Mouse (Mus musculus) stomach, embryonic 16.5 days (tissue): Measurements from ENCODE around the gene Trim38. TPM values are rescaled to one million over a fixed set of nuclear protein-coding genes. Genes with fewer than 3 reads are reported as not detected.

Experiments
- ATAC-seq: fragments of 200-750 bp; cut with Nextera tagmentation; 2 replicates; pipeline ENCODE4 v1.8.0; 2017; ENCODE audit warnings: moderate number of reproducible peaks, moderate TSS enrichment; ENCODE audit not compliant: insufficient read depth, low FRiP score
- H3K27ac ChIP-seq: fragments of 300-500 bp; sonication (generic); 2 replicates; pipeline ENCODE4 v1.5.1; 2014; ENCODE audit warnings: low read length
- H3K27me3 ChIP-seq: fragments of 300-500 bp; sonication (generic); 2 replicates; pipeline ENCODE4 v1.6.1; 2014; ENCODE audit warnings: low read length, control low read depth, mixed read lengths; ENCODE audit not compliant: control insufficient read depth, insufficient read depth
- H3K36me3 ChIP-seq: fragments of 300-500 bp; sonication (generic); 2 replicates; pipeline ENCODE4 v1.6.1; 2014; ENCODE audit warnings: low read length; ENCODE audit not compliant: control insufficient read depth, insufficient read depth
- H3K4me1 ChIP-seq: fragments of 300-500 bp; sonication (generic); 2 replicates; pipeline ENCODE4 v1.6.1; 2014; ENCODE audit warnings: low read length, control low read depth, mixed read lengths; ENCODE audit not compliant: control insufficient read depth, insufficient read depth
- H3K4me2 ChIP-seq: fragments of 300-500 bp; sonication (generic); 2 replicates; pipeline ENCODE4 v1.6.1; 2014; ENCODE audit warnings: low read depth, low read length, mixed read lengths
- H3K4me3 ChIP-seq: fragments of 300-500 bp; sonication (generic); replicated peaks from 2 replicates; pipeline ENCODE4 v1.5.1; 2014; ENCODE audit warnings: mild to moderate bottlenecking, low read length
- H3K9ac ChIP-seq: fragments of 300-500 bp; sonication (generic); 2 replicates; pipeline ENCODE4 v1.6.1; 2014; ENCODE audit warnings: low read length
- H3K9me3 ChIP-seq: fragments of 300-500 bp; sonication (generic); replicated peaks from 2 replicates; pipeline ENCODE4 v1.6.1; 2016; ENCODE audit warnings: low read length, control low read depth; ENCODE audit not compliant: control insufficient read depth
- WGBS: fragments of 180-500 bp; shearing (Covaris S2); extraction: QIAGEN DNeasy Blood & Tissue Kit; methylation state at CpG from one replicate; pipeline ENCODE4 v1.1.7; 2014; 5-methylcytosine and 5-hydroxymethylcytosine counted together
- polyA plus RNA-seq: library from polyadenylated mRNA; unstranded; fragments of >200 nt; fragmentation: Nextera tagmentation; extraction: Ambion mirVana; gene quantifications from 2 replicates; pipeline ENCODE4 v1.2.1, GENCODE M21; 2015

The Trim38 gene
- polyA plus RNA-seq, 1 experiment from 2014 or later, result not detected

- Histone ChIP-seq H3K4me3 (no peak overlapping the region), H3K27ac (no peak overlapping the region), H3K9me3 (no peaks in the 10 kb centered on the region), H3K9ac (no peak overlapping the region), H3K4me1 (no peaks in the 10 kb centered on the region), H3K27me3 (no peaks in the 10 kb centered on the region), H3K4me2 (no peak overlapping the region), H3K36me3 (no peaks in the 10 kb centered on the region)
- ATAC-seq, result no peak
- 50% methylated on average over 2 of the region's 2 CpGs for WGBS
These were observed 34.8 kb downstream of the Trim38 start for GRCm38 (mm10) chr13:23804532-23804931.

GRCm38 (mm10) chr13:23806422-23807052 lies 36.8 kb downstream of the Trim38 start, which contains the start of gene Slc17a2:
Gene Slc17a2 (plus strand): TSS chr13:23806993.
- Histone ChIP-seq H3K27ac (no peak within 1 kb of the TSS), H3K4me2 (no peak within 1 kb of the TSS), H3K9ac (no peak within 1 kb of the TSS), H3K4me3 (no peak within 1 kb of the TSS), H3K27me3 (no peaks in the 10 kb centered on the region), H3K9me3 (no peaks in the 10 kb centered on the region), H3K36me3 (no peaks in the 10 kb centered on the region), H3K4me1 (no peaks in the 10 kb centered on the region)
- no peak for ATAC-seq
- 67% methylated on average over 15 of the region's 15 CpGs for WGBS

GRCm38 (mm10) chr13:23816148-23816547 lies 46.4 kb downstream of the Trim38 start:
- no peak for ATAC-seq
- H3K27ac ChIP-seq, result no peak overlapping the region

GRCm38 (mm10) chr13:23820179-23820940 lies 50.6 kb downstream of the Trim38 start:
- H3K27me3 ChIP-seq, result no peaks in the 10 kb centered on the region
- 59% methylated on average over 4 of the region's 4 CpGs for WGBS
- no peaks in the 10 kb centered on the region for H3K9me3 ChIP-seq
- H3K4me1 ChIP-seq, result no peaks in the 10 kb centered on the region
- no peak overlapping the region for H3K4me3 ChIP-seq
- H3K9ac ChIP-seq, result no peak overlapping the region
- no peak overlapping the region for H3K27ac ChIP-seq
- no peak overlapping the region for H3K4me2 ChIP-seq
- no peak for ATAC-seq
- no peaks in the 10 kb centered on the region for H3K36me3 ChIP-seq

More at GRCm38 (mm10) chr13:23816148-23816547, 46.4 kb downstream of the Trim38 start:
- Histone ChIP-seq H3K4me1 (no peaks in the 10 kb centered on the region), H3K9ac (no peak overlapping the region), H3K9me3 (no peaks in the 10 kb centered on the region), H3K4me2 (no peak overlapping the region), H3K36me3 (no peaks in the 10 kb centered on the region), H3K27me3 (no peaks in the 10 kb centered on the region), H3K4me3 (no peak overlapping the region)
- 72% methylated on average over 2 of the region's 2 CpGs for WGBS

- Histone ChIP-seq H3K9ac (no peak overlapping the region), H3K4me3 (no peak overlapping the region), H3K27me3 (no peaks in the 10 kb centered on the region), H3K36me3 (no peaks in the 10 kb centered on the region), H3K9me3 (no peaks in the 10 kb centered on the region), H3K4me2 (no peak overlapping the region), H3K4me1 (no peaks in the 10 kb centered on the region), H3K27ac (no peak overlapping the region)
- no peak for ATAC-seq
- 71% methylated on average over 3 of the region's 3 CpGs for WGBS
These were observed 52.5 kb downstream of the Trim38 start for GRCm38 (mm10) chr13:23822213-23822612.

- H3K4me2 ChIP-seq, result no peak overlapping the region
- ATAC-seq, result no peak
- no peaks in the 10 kb centered on the region for H3K36me3 ChIP-seq
- no peak overlapping the region for H3K9ac ChIP-seq
- no peak overlapping the region for H3K27ac ChIP-seq
- 56% methylated on average over 3 of the region's 3 CpGs for WGBS
- no peaks in the 10 kb centered on the region for H3K4me1 ChIP-seq
- no peaks in the 10 kb centered on the region for H3K9me3 ChIP-seq
- no peaks in the 10 kb centered on the region for H3K27me3 ChIP-seq
- no peak overlapping the region for H3K4me3 ChIP-seq
These were observed 56.9 kb downstream of the Trim38 start for GRCm38 (mm10) chr13:23826606-23827005.

GRCm38 (mm10) chr13:23833053-23833452 lies 63.3 kb downstream of the Trim38 start:
- H3K27ac ChIP-seq, result no peak overlapping the region
- H3K4me3 ChIP-seq, result no peak overlapping the region
- H3K9ac ChIP-seq, result no peak overlapping the region
- no peak overlapping the region for H3K4me2 ChIP-seq
- no peaks in the 10 kb centered on the region for H3K27me3 ChIP-seq
- no peaks in the 10 kb centered on the region for H3K4me1 ChIP-seq
- ATAC-seq, result no peak
- 12% methylated on average over 6 of the region's 6 CpGs for WGBS
- H3K9me3 ChIP-seq, result no peaks in the 10 kb centered on the region
- H3K36me3 ChIP-seq, result no peaks in the 10 kb centered on the region

- WGBS, result 85% methylated on average over 5 of the region's 5 CpGs
- H3K4me1 ChIP-seq, result no peaks in the 10 kb centered on the region
- H3K36me3 ChIP-seq, result no peaks in the 10 kb centered on the region
- no peaks in the 10 kb centered on the region for H3K27me3 ChIP-seq
- no peak overlapping the region for H3K27ac ChIP-seq
- no peak overlapping the region for H3K4me2 ChIP-seq
- no peak overlapping the region for H3K4me3 ChIP-seq
- no peak overlapping the region for H3K9ac ChIP-seq
- no peaks in the 10 kb centered on the region for H3K9me3 ChIP-seq
- ATAC-seq, result no peak
These were observed 65.1 kb downstream of the Trim38 start for GRCm38 (mm10) chr13:23834836-23835235.

- Histone ChIP-seq H3K9ac (no peak overlapping the region), H3K4me3 (no peak overlapping the region), H3K36me3 (no peaks in the 10 kb centered on the region), H3K9me3 (no peaks in the 10 kb centered on the region), H3K4me2 (no peak overlapping the region), H3K4me1 (no peaks in the 10 kb centered on the region), H3K27ac (no peak overlapping the region), H3K27me3 (no peaks in the 10 kb centered on the region)
- WGBS, result 89% methylated on average over 5 of the region's 5 CpGs
- ATAC-seq, result no peak
These were observed 66.9 kb downstream of the Trim38 start for GRCm38 (mm10) chr13:23836630-23837029.
